Mouse (Mus musculus) ES-E14 (cell line): ENCODE results near the gene Gm9040. TPM values are rescaled to one million over a fixed set of nuclear protein-coding genes. Genes with fewer than 3 reads are reported as not detected.
"Not testable (repeated sequence)": the region's sequence is repeated elsewhere in the genome, so short reads cannot be mapped to it uniquely, and the experiment has no call there.

ENCODE experiments used
- DNase-seq: peaks from one replicate; pipeline ENCODE4 v3.0.0-alpha.2; 2013; ENCODE audit warnings: low read depth, low spot score
- H3K27ac ChIP-seq: 2 replicates; pipeline ENCODE4 v1.5.1; 2012; ENCODE audit warnings: low read depth, mild to moderate bottlenecking, low read length, moderate library complexity, mixed read lengths; ENCODE audit not compliant: poor library complexity, insufficient read depth, severe bottlenecking
- H3K36me3 ChIP-seq: 2 replicates; pipeline ENCODE4 v1.6.1; 2012; ENCODE audit warnings: mild to moderate bottlenecking, low read length, moderate library complexity, mixed read lengths; ENCODE audit not compliant: control insufficient read depth, poor library complexity, insufficient read depth, severe bottlenecking
- H3K4me1 ChIP-seq, 2 experiments: fragments of 150-350 bp in 1 of 2; sonication (generic) in 1 of 2; 2 replicates each; pipeline ENCODE4 v1.6.1; 2012; ENCODE audit warnings: low read length in 2 of 2, mild to moderate bottlenecking in 1 of 2, mixed read lengths in 1 of 2; ENCODE audit not compliant: control insufficient read depth in 2 of 2, insufficient read depth in 2 of 2, poor library complexity in 1 of 2
- H3K4me3 ChIP-seq, 2 experiments: fragments of 150-350 bp in 1 of 2; sonication (generic) in 1 of 2; 2 replicates each; pipeline ENCODE4 v1.5.1; 2012; ENCODE audit warnings: low read length in 2 of 2, low read depth in 1 of 2, mild to moderate bottlenecking in 1 of 2, mixed read lengths in 1 of 2; ENCODE audit not compliant: insufficient read depth in 1 of 2, poor library complexity in 1 of 2, severe bottlenecking in 1 of 2
- H3K9ac ChIP-seq: 2 replicates; pipeline ENCODE4 v1.6.1; 2012; ENCODE audit warnings: low read depth, mild to moderate bottlenecking, low read length, mixed read lengths; ENCODE audit not compliant: poor library complexity, insufficient read depth, severe bottlenecking
- H3K9me3 ChIP-seq: fragments of 150-350 bp; sonication (generic); 2 replicates; pipeline ENCODE4 v1.6.1; 2012; ENCODE audit warnings: low read depth, mild to moderate bottlenecking, low read length; ENCODE audit not compliant: control insufficient read depth, insufficient read depth
- CHD2 ChIP-seq: IDR thresholded peaks from 2 replicates; pipeline ENCODE4 v1.6.1; 2014; ENCODE audit warnings: mild to moderate bottlenecking, low read depth, low read length, inconsistent platforms
- HCFC1 ChIP-seq: IDR thresholded peaks from 2 replicates; pipeline ENCODE4 v1.6.1; 2012; ENCODE audit warnings: low read length, inconsistent platforms, borderline replicate concordance; ENCODE audit not compliant: insufficient read depth
- MAFK ChIP-seq: IDR thresholded peaks from 2 replicates; pipeline ENCODE4 v1.6.1; 2014; ENCODE audit warnings: mild to moderate bottlenecking, low read depth, low read length, inconsistent platforms; ENCODE audit not compliant: insufficient read depth
- ZC3H11A ChIP-seq: IDR thresholded peaks from 2 replicates; pipeline ENCODE4 v1.6.1; 2012; ENCODE audit warnings: low read depth, mild to moderate bottlenecking, inconsistent platforms, low read length, borderline replicate concordance
- ZNF384 ChIP-seq: IDR thresholded peaks from 2 replicates; pipeline ENCODE4 v1.6.1; 2012; ENCODE audit warnings: low read depth, low read length, inconsistent platforms
- in situ Hi-C, 2 experiments: fragments of 600-800 bp; cut with MboI; formaldehyde crosslinking; loops; one replicate each; pipeline ENCODE4 v1.15.1; 2025; ENCODE audit warnings: low sequenced_read_pairs in 2 of 2, inconsistent platforms in 1 of 2; ENCODE audit not compliant: unreplicated experiment in 2 of 2
- total RNA-seq: library from RNA; depleted of rRNA; stranded (reverse); fragments of 300-350 nt; gene quantifications from 2 replicates; pipeline ENCODE4 v1.2.3, GENCODE M21; 2012; rRNA removed

Gm9040 gene
- total RNA-seq: 0.54 and 0.90 TPM in 2 replicates

- H3K9ac ChIP-seq, H3K4me1 ChIP-seq, H3K9me3 ChIP-seq, H3K4me3 ChIP-seq, H3K36me3 ChIP-seq, in situ Hi-C loops, H3K27ac ChIP-seq, DNase-seq: not testable (repeated sequence)
Measured at GRCm38 (mm10) chr10:118326869-118327268, at the start of gene Gm9040. TSS of gene Gm9040 (minus strand) at chr10:118326969.

GRCm38 (mm10) chr10:118370443-118370842, 43.7 kb upstream of the Gm9040 start:
- TF ChIP-seq MAFK: no peak; the same call in 1 of the 2 replicates
- TF ChIP-seq CHD2: no peak
- TF ChIP-seq ZNF384: peak; percentile 69
- peak; percentile 99 for TF ChIP-seq ZC3H11A
- no peak for TF ChIP-seq HCFC1
- in situ Hi-C loops: no loop called here
- peak; percentile 78 for DNase-seq
- H3K4me1 ChIP-seq: no peaks in the 10 kb centered on the region
- no peaks in the 10 kb centered on the region for H3K36me3 ChIP-seq
- H3K9ac ChIP-seq: no peak overlapping the region
- H3K4me3 ChIP-seq: no peak overlapping the region
- no peaks in the 10 kb centered on the region for H3K9me3 ChIP-seq
- no peak overlapping the region for H3K27ac ChIP-seq

DNA sequence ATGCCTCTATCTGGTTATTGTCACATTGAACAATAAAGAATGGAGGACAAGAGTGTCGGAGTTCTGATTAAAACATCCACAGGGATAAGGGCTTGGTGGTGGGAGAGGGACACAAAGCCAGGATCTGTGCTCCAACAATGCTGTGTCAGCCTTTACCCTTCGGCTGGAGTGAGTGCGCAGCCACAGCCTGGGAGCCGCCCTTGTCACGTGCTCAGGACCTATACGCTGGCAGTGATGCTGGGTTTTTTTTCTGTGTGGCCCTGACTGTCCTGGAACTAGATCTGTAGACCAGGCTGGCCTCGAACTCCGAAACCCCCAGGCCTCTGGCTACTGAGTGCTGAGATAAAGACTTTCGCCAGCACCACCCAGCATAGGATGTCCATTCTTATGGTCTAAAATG, 42.7 kb upstream of the Gm9040 start:
- no peak for TF ChIP-seq CHD2
- TF ChIP-seq MAFK: peak; percentile 56; the same call in 1 of the 2 replicates
- no peak for TF ChIP-seq ZNF384
- TF ChIP-seq HCFC1: no peak
- TF ChIP-seq ZC3H11A: no peak
- in situ Hi-C loops: no loop called here
- H3K9ac ChIP-seq: no peak overlapping the region

GRCm38 (mm10) chr10:118354005-118354404, 27.2 kb upstream of the Gm9040 start, which contains the start of gene Gm9049:
TSS of gene Gm9049 (minus strand) at chr10:118354105.
- H3K27ac ChIP-seq, H3K4me3 ChIP-seq, DNase-seq, in situ Hi-C loops, H3K9ac ChIP-seq, H3K9me3 ChIP-seq, H3K36me3 ChIP-seq, H3K4me1 ChIP-seq: not testable (repeated sequence)

More for the DNA sequence above, 42.7 kb upstream of the Gm9040 start:
- Histone ChIP-seq H3K36me3 (no peaks in the 10 kb centered on the region), H3K27ac (no peak overlapping the region), H3K9me3 (no peaks in the 10 kb centered on the region), H3K4me3 (no peak overlapping the region), H3K4me1 (no peaks in the 10 kb centered on the region)
- DNase-seq: no peak

DNA sequence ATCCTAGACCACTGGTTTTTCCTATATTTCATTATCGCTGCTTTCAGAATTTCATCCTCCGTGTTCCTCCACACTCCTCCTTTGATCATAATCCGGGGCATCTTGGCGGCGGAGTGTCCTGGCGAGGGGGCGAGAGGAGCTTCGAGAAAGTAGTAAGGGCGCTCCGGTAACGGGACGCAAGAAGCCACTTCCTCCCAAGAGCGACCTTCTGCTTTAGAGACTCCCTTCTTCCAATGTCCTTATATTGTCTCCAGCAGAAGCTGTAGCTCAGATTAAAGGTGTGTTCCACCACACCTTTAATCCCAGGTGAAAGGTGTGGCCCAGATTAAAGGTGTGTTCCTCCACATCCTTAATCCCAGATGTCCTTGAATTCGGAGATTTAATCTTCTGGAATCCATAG, 21.8 kb upstream of the Gm9040 start, which contains the start of gene Gm9048:
Gene Gm9048 (minus strand): TSS at position 101 of the 400 bp plus-strand sequence.
- H3K4me1 ChIP-seq, in situ Hi-C loops, H3K4me3 ChIP-seq, H3K27ac ChIP-seq, H3K36me3 ChIP-seq, H3K9me3 ChIP-seq, H3K9ac ChIP-seq, DNase-seq: not testable (repeated sequence)

DNA sequence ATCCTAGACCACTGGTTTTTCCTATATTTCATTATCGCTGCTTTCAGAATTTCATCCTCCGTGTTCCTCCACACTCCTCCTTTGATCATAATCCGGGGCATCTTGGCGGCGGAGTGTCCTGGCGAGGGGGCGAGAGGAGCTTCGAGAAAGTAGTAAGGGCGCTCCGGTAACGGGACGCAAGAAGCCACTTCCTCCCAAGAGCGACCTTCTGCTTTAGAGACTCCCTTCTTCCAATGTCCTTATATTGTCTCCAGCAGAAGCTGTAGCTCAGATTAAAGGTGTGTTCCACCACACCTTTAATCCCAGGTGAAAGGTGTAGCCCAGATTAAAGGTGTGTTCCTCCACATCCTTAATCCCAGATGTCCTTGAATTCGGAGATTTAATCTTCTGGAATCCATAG, 16.4 kb upstream of the Gm9040 start, which contains the start of gene Gm9046:
Gene Gm9046 (minus strand): TSS at position 101 of the 400 bp plus-strand sequence.
- H3K36me3 ChIP-seq, H3K4me3 ChIP-seq, H3K27ac ChIP-seq, H3K9ac ChIP-seq, DNase-seq, in situ Hi-C loops, H3K9me3 ChIP-seq, H3K4me1 ChIP-seq: not testable (repeated sequence)

DNA sequence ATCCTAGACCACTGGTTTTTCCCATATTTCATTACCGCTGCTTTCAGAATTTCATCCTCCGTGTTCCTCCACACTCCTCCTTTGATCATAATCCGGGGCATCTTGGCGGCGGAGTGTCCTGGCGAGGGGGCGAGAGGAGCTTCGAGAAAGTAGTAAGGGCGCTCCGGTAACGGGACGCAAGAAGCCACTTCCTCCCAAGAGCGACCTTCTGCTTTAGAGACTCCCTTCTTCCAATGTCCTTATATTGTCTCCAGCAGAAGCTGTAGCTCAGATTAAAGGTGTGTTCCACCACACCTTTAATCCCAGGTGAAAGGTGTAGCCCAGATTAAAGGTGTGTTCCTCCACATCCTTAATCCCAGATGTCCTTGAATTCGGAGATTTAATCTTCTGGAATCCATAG, 11.0 kb upstream of the Gm9040 start, which contains the start of gene Gm9045:
Gene Gm9045 (minus strand): TSS at position 101 of the 400 bp plus-strand sequence.
- H3K4me3 ChIP-seq, in situ Hi-C loops, H3K9me3 ChIP-seq, H3K27ac ChIP-seq, DNase-seq, H3K36me3 ChIP-seq, H3K4me1 ChIP-seq, H3K9ac ChIP-seq: not testable (repeated sequence)
